Mouse (Mus musculus) B cell, adult (primary cell): ENCODE measurements around the gene Gsg1l2. TPM values are rescaled to one million over a fixed set of nuclear protein-coding genes. Genes with fewer than 3 reads are reported as not detected.

Source experiments
- total RNA-seq: library from RNA; stranded (reverse); gene quantifications from 4 replicates; pipeline ENCODE4 v1.2.4, GENCODE M21; 2023; ENCODE audit not compliant: inconsistent age

Gsg1l2 gene
- not detected in 4 replicates for total RNA-seq

GRCm38 (mm10) chr11:67774379-67774778 lies at the start of gene Gsg1l2:
Gene Gsg1l2, plus strand, starts transcription at chr11:67774608.

GRCm38 (mm10) chr11:67771053-67771452 lies 3.4 kb upstream of the Gsg1l2 start, which contains the start of gene Glp2r:
Gene Glp2r, minus strand, starts transcription at chr11:67771153.

GRCm38 (mm10) chr11:67797931-67798330 lies 23.5 kb downstream of the Gsg1l2 start, which contains the start of gene Dhrs7c:
Gene Dhrs7c, plus strand, starts transcription at chr11:67798187.

Other genes starting within 250 kb of the Gsg1l2 start
- gene Rcvrn, start 79.3 kb upstream of the Gsg1l2 start, total RNA-seq = not detected in 4 replicates
- gene Glp2r, start 3.5 kb upstream of the Gsg1l2 start, total RNA-seq = not detected in 4 replicates
- not detected in 4 replicates for gene Dhrs7c, start 23.6 kb downstream of the Gsg1l2 start, total RNA-seq
- gene Usp43, start 147.5 kb downstream of the Gsg1l2 start, total RNA-seq = not detected in 4 replicates
- gene Cfap52, start 191.0 kb downstream of the Gsg1l2 start, total RNA-seq = not detected in 4 replicates
- 32.4 to 35.9 TPM (median 34.9 TPM) in 4 replicates for gene Stx8, start 191.6 kb downstream of the Gsg1l2 start, total RNA-seq